Mouse (Mus musculus) neutrophil, adult 59 days (primary cell): ENCODE results near the gene Mkln1. TPM values are rescaled to one million over a fixed set of nuclear protein-coding genes. Genes with fewer than 3 reads are reported as not detected.

Experiments used
- total RNA-seq, 2 experiments: library from RNA; stranded (reverse); gene quantifications; 1 replicate in 1 of 2; 2 replicates in 1 of 2; pipeline ENCODE4 v1.2.4; 2023

Mkln1 gene
- total RNA-seq: 100 to 1,000 TPM in 1 of 2 experiments, 10 to 100 TPM in 1; 96.4 to 113 TPM

GRCm38 (mm10) chr6:31398431-31399205 lies at the start of gene Mkln1:
Gene Mkln1 (plus strand): TSS chr6:31398735.

DNA sequence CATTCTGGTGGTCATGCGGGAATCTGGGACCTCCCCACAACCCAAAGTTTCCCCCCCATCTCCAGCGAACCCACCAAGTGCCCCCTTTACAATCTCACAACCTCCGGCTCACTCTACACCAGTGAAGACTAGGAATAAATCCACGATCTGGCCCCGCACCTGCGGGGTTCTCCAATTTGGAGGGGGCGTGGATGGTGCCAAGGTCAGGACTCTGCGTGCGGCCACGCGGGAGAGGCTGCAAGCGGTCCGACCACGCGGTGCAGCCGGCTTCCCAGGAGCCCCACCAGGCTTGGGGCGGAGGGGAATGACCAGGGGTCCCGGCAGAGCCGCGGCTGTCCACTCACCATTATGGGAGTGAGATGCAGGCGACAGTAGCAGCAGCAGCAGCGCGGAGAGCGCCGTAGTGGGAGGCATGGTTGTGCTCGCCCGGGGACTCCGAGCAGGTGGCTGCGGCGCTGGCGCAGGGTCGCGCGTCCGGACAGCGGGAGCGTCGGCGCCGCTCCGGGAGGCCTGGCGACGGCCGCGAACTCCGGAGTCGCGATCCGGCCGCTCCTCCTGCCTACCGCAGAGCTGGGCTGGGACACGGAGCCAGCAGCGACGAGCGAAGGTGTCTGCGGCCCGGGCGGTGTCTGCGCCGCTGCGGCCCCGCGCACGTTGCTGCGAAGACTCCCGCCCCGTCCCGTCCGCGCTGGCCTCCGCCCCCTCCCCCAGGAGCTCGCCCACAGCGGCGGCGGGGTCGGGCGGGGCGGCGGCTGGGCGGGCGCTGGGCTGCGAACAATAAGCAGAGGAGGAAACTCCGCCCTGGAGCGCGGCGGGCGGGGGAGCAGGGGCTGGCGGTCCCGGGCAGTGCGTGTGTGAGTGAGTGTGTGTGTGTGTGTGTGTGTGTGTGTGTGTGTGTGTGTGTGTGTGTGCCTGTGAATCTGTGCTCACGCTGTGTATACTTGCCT lies 165.0 kb downstream of the Mkln1 start, which contains the start of gene Podxl:
Podxl (minus strand) TSS at position 747 of the 947 bp plus-strand sequence.

Other genes with a start within 250 kb of the Mkln1 start
- gene Podxl, start 165.2 kb downstream of the Mkln1 start, total RNA-seq: not detected